Mouse (Mus musculus): ENCODE measurements around the gene Rbpjl. TPM values are rescaled to one million over a fixed set of nuclear protein-coding genes. Genes with fewer than 3 reads are reported as not detected.

Gene Rbpjl
- total RNA-seq, 1 experiment = 0.04 TPM

DNA sequence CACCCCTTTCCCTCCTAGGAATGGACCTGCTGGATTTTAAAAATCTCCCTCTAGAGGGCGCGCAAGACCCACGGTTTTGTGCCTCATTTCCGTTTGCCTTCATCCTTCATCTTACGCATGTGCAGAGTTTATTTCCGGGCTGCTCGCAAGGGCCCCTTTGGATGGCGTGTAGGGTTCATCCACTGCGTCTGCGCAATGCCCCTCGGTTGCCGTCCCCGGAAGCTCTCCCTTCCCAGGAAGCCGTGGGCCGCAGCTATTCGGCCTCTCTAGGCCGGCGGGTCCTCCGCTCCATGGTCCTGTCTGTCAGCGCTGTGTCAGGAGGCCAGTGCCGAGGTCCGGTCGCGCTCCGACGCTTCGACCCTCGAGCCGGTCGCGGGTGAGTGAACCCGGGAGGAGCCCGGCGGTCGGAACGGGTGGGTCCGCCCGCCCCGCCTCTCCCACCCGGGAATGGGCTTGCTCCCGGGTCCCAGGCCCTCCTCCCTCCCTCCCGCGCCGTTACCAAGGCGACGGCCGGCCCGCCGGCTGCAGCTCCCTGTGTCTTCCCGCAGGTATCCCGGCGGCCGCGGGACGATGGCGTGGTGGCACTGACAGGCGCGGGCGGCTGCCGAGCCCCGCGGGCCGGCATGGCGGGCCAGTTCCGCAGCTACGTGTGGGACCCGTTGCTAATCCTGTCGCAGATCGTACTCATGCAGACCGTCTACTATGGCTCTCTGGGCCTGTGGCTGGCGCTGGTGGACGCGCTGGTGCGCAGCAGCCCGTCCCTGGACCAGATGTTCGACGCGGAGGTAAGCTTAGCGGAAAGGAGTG, 58.0 kb downstream of the Rbpjl start, which contains the start of gene Gm20458:
Gene Gm20458 (plus strand): TSS at position 223 of the 807 bp plus-strand sequence.
- H3K9me3 ChIP-seq (ENCODE audit: control insufficient read depth, insufficient read depth, low read depth, low read length) = no peaks in the 10 kb centered on the region
- peak within 1 kb of the TSS; percentile 11; the same call in 1 of the 2 replicates for H3K27ac ChIP-seq (ENCODE audit: insufficient read depth, low read depth, low read length, poor library complexity, severe bottlenecking)
- TF ChIP-seq CHD2 (IDR thresholded peaks at IDR 0.05; ENCODE audit: low read depth, low read length) (no peak), MAFK (IDR thresholded peaks at IDR 0.05; ENCODE audit: insufficient read depth, low read depth, low read length) (no peak), HCFC1 (IDR thresholded peaks at IDR 0.05; ENCODE audit: borderline replicate concordance, insufficient read depth, low read length) (peak; percentile 91), ZC3H11A (IDR thresholded peaks at IDR 0.05; ENCODE audit: borderline replicate concordance, low read depth, low read length) (no peak)
- peaks cover 7% of the 10 kb centered on the region for H3K36me3 ChIP-seq (ENCODE audit: control insufficient read depth, insufficient read depth, low read length, poor library complexity, severe bottlenecking)
- peaks cover 5 to 16% of the 10 kb centered on the region in 2 experiments; a peak in 2 of 4 replicates for H3K4me1 ChIP-seq (ENCODE audit: control insufficient read depth in 2 of 2, insufficient read depth in 2 of 2, low read length in 2 of 2, poor library complexity in 1 of 2)
- in situ Hi-C loops (cut with MboI; ENCODE audit: low sequenced_read_pairs in 2 of 2, unreplicated experiment in 2 of 2) = no loop called here
- peak; percentile 93 for DNase-seq (ENCODE audit: low read depth, low spot score)
- H3K4me3 ChIP-seq (ENCODE audit: insufficient read depth in 1 of 2, low read depth in 1 of 2, low read length in 2 of 2, poor library complexity in 1 of 2, severe bottlenecking in 1 of 2) = peak within 1 kb of the TSS; percentile 68 to 79
- H3K9ac ChIP-seq (ENCODE audit: insufficient read depth, low read depth, low read length, poor library complexity, severe bottlenecking) = peak within 1 kb of the TSS; percentile 88

Other genes with a start within 250 kb of the Rbpjl start
- 0.80 and 0.90 TPM in 2 replicates for gene Kcns1, start 232.0 kb upstream of the Rbpjl start, total RNA-seq (2012; rRNA removed)
- not detected in 2 replicates for gene Wfdc5, start 220.4 kb upstream of the Rbpjl start, total RNA-seq (2012; rRNA removed)
- not detected in 2 replicates for gene Wfdc12, start 212.5 kb upstream of the Rbpjl start, total RNA-seq (2012; rRNA removed)
- 4.4 and 11.9 TPM in 2 replicates for gene Wfdc15a, start 203.0 kb upstream of the Rbpjl start, total RNA-seq (2012; rRNA removed)
- not detected in 2 replicates for gene Wfdc15b, start 181.5 kb upstream of the Rbpjl start, total RNA-seq (2012; rRNA removed)
- not detected in 2 replicates for gene Svs2, start 164.7 kb upstream of the Rbpjl start, total RNA-seq (2012; rRNA removed)
- gene Svs3b, start 146.5 kb upstream of the Rbpjl start, total RNA-seq (2012; rRNA removed) = not detected in 2 replicates
- not detected in 2 replicates for gene Svs4, start 124.7 kb upstream of the Rbpjl start, total RNA-seq (2012; rRNA removed)
- gene Svs3a, start 113.9 kb upstream of the Rbpjl start, total RNA-seq (2012; rRNA removed) = not detected in 2 replicates
- gene Svs6, start 86.4 kb upstream of the Rbpjl start, total RNA-seq (2012; rRNA removed) = not detected in 2 replicates
- not detected in 2 replicates for gene Svs5, start 70.4 kb upstream of the Rbpjl start, total RNA-seq (2012; rRNA removed)
- not detected in 2 replicates for gene Slpi, start 14.0 kb upstream of the Rbpjl start, total RNA-seq (2012; rRNA removed)
- 1.7 and 2.3 TPM in 2 replicates for gene Matn4, start 2.0 kb downstream of the Rbpjl start, total RNA-seq (2012; rRNA removed)
- gene Sdc4, start 40.7 kb downstream of the Rbpjl start, total RNA-seq (2012; rRNA removed) = 102 and 172 TPM in 2 replicates
- 47.6 and 51.1 TPM in 2 replicates for gene Sys1, start 53.8 kb downstream of the Rbpjl start, total RNA-seq (2012; rRNA removed)
- 2.1 TPM in 1 of 2 replicates, not detected in the other for gene Gm20458, start 57.8 kb downstream of the Rbpjl start, total RNA-seq (2012; rRNA removed)
- 0.22 and 0.26 TPM in 2 replicates for gene Trp53tg5, start 70.6 kb downstream of the Rbpjl start, total RNA-seq (2012; rRNA removed)
- 2.9 and 4.2 TPM in 2 replicates for gene Dbndd2, start 83.0 kb downstream of the Rbpjl start, total RNA-seq (2012; rRNA removed)
- gene Pigt, start 94.4 kb downstream of the Rbpjl start, total RNA-seq (2012; rRNA removed) = 57.2 and 97.3 TPM in 2 replicates
- 41.5 and 58.4 TPM in 2 replicates for gene Wfdc2, start 159.3 kb downstream of the Rbpjl start, total RNA-seq (2012; rRNA removed)
- not detected in 2 replicates for gene Spint3, start 170.3 kb downstream of the Rbpjl start, total RNA-seq (2012; rRNA removed)
- gene Wfdc6a, start 182.3 kb downstream of the Rbpjl start, total RNA-seq (2012; rRNA removed) = not detected in 2 replicates
- gene Eppin, start 190.5 kb downstream of the Rbpjl start, total RNA-seq (2012; rRNA removed) = not detected in 2 replicates
- not detected in 2 replicates for gene Wfdc6b, start 210.4 kb downstream of the Rbpjl start, total RNA-seq (2012; rRNA removed)
- not detected in 2 replicates for gene Wfdc8, start 210.5 kb downstream of the Rbpjl start, total RNA-seq (2012; rRNA removed)
- gene Wfdc16, start 235.7 kb downstream of the Rbpjl start, total RNA-seq (2012; rRNA removed) = not detected in 2 replicates